Mouse (Mus musculus) small intestine, adult 2 months (tissue): ENCODE results near the gene Fam83f. TPM values are rescaled to one million over a fixed set of nuclear protein-coding genes. Genes with fewer than 3 reads are reported as not detected.
"Not testable (repeated sequence)": the region's sequence is repeated elsewhere in the genome, so short reads cannot be mapped to it uniquely, and the experiment has no call there.

Source experiments
- H3K27ac ChIP-seq: fragments of 200-500 bp; 2 replicates; pipeline ENCODE4 v1.5.1; 2012; ENCODE audit warnings: low read depth, low read length, control low read depth, inconsistent platforms; ENCODE audit not compliant: insufficient read depth
- H3K27me3 ChIP-seq: fragments of 200-500 bp; 2 replicates; pipeline ENCODE4 v1.6.1; 2012; ENCODE audit warnings: mild to moderate bottlenecking, moderate library complexity, low read length, inconsistent platforms; ENCODE audit not compliant: control insufficient read depth, insufficient read depth
- H3K36me3 ChIP-seq: fragments of 200-500 bp; 2 replicates; pipeline ENCODE4 v1.6.1; 2012; ENCODE audit warnings: mild to moderate bottlenecking, low read length, control low read depth, inconsistent platforms; ENCODE audit not compliant: control insufficient read depth, insufficient read depth
- H3K4me1 ChIP-seq: fragments of 200-500 bp; 2 replicates; pipeline ENCODE4 v1.6.1; 2012; ENCODE audit warnings: low read length, inconsistent platforms, mixed read lengths; ENCODE audit not compliant: control insufficient read depth, insufficient read depth, insufficient read length
- H3K4me3 ChIP-seq: fragments of 200-500 bp; 2 replicates; pipeline ENCODE4 v1.5.1; 2012; ENCODE audit warnings: low read depth, mild to moderate bottlenecking, control low read depth, inconsistent platforms, low read length, moderate library complexity
- CTCF ChIP-seq: fragments of 200-500 bp; IDR thresholded peaks from 2 replicates; pipeline ENCODE4 v1.5.1; 2012; ENCODE audit warnings: low read depth, mild to moderate bottlenecking, control low read depth, inconsistent platforms, low read length, moderate library complexity, mixed read lengths; ENCODE audit not compliant: insufficient replicate concordance, insufficient read length; ENCODE audit errors: extremely low read depth
- POLR2A ChIP-seq: fragments of 200-500 bp; IDR thresholded peaks from 2 replicates; pipeline ENCODE4 v1.6.1; 2012; ENCODE audit warnings: low read depth, mild to moderate bottlenecking, control low read depth, inconsistent platforms, low read length, moderate library complexity
- WGBS: fragments of 180-500 bp; shearing (Covaris S2); methylation state at CpG from one replicate; pipeline ENCODE4 v1.1.7; 2018; 5-methylcytosine and 5-hydroxymethylcytosine counted together
- polyA plus RNA-seq: library from polyadenylated mRNA; depleted of rRNA; stranded (reverse); fragments of >200 nt; gene quantifications from 2 replicates; pipeline ENCODE4 v1.2.3, GENCODE M21; 2012

Fam83f gene
- polyA plus RNA-seq, 1 experiment, result 21.5 TPM

DNA sequence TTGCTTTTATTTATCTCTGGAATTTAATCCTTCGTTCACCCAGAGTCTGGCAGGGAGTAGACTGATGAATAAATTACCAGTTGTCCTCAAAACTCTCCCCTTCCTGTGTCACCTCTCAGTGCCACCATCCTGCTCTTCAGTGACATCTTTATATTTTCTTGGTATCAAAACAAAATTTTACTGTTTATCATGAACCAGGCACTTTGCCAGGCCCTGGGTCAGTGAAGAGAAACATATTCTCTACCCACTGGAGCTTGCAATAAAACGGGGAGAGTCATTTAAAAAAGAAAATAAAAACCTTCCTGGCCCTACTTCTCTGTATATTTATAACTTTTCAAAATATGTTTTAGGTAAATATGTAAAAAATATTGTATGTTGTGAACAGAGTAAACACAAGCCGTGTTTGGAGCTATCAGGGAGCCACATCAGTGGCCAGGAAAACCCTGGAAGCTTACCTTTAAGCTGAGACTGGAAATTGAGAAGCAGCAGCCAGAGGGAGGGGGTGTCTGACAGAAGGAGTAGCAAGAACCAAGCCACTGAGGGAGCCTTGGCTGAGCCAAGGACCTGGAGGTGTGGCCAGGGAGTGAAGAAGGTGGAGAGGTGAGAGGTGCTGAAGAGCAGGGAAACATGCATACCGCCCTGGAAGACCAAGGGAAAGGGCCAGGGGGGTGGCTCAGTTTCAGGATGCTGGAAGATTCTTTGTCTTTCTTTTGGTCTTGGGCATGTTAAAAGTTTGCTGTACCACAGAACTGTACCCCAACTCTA, 60.8 kb downstream of the Fam83f start:
- Histone ChIP-seq H3K27ac (no peak overlapping the region), H3K4me1 (peaks cover 4% of the 10 kb centered on the region; the same call in 1 of the 2 replicates), H3K27me3 (no peaks in the 10 kb centered on the region), H3K36me3 (no peaks in the 10 kb centered on the region), H3K4me3 (no peak overlapping the region)
- TF ChIP-seq POLR2A, result no peak
- no peak for TF ChIP-seq CTCF
- WGBS, result 53% methylated on average over 4 of the region's 4 CpGs

DNA sequence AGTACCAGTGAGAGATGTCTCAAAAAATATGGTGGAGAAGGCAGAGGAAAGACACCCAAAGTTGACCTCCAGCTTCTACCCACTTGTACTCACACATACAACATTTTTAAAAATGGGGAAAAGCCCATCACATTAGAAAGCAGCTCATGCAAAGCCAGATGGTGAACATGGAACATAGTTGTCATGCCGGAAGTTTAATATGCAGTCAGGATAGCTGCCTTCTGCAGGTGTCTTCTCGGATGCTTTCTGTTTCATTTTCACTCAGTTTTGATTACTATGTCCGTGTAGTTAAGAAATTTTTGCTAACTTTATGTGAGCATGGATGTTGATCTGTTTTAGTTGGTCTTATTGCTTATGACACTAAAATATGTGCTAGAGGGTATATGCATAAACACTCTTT, 63.7 kb downstream of the Fam83f start:
- no peak for TF ChIP-seq POLR2A
- TF ChIP-seq CTCF, result no peak
- H3K4me1 ChIP-seq, result peaks cover 4% of the 10 kb centered on the region; the same call in 1 of the 2 replicates
- no peaks in the 10 kb centered on the region for H3K27me3 ChIP-seq
- H3K4me3 ChIP-seq, result no peak overlapping the region
- WGBS, result 22% methylated on average over 3 of the region's 3 CpGs
- peak overlapping the region; percentile 40 for H3K27ac ChIP-seq
- H3K36me3 ChIP-seq, result no peaks in the 10 kb centered on the region

DNA sequence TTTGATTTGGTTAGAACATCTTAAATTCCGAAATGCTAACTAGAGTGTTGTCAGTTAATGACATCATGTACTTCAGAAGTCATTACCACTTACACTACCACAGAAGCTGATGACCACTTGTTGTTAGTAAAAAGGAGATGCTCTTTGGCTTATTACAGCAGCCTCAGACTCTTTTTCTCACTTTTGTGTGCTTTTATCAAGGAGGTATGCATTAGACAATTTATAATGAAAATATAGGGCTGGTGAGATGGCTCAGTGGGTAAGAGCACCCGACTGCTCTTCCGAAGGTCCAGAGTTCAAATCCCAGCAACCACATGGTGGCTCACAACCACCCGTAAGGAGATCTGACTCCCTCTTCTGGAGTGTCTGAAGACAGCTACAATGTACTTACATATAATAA, 64.1 kb downstream of the Fam83f start:
- H3K4me3 ChIP-seq, H3K36me3 ChIP-seq, H3K4me1 ChIP-seq, H3K27me3 ChIP-seq, H3K27ac ChIP-seq: not testable (repeated sequence)
- 69% methylated on average over 4 of the region's 4 CpGs for WGBS

DNA sequence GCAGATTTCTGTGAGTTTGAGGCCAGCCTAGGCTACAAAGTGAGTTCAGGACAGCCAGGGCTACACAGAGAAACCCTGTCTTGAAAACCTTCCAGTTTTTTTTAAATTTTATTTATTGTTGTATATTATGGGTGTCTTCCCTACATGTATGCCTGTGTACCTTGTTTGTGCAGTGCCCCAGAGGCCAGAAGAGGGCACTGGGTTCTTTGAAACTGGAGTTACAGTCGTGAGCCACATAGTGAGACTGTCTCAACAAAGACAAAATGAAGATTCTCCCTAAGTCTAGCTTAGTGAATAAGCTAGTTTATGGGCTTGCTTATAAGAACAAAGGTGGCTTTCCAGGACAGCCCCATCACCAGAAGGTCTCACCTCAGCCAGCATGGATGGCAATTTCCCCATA, 64.9 kb downstream of the Fam83f start:
- H3K27ac ChIP-seq, result no peak overlapping the region
- no peaks in the 10 kb centered on the region for H3K36me3 ChIP-seq
- H3K4me3 ChIP-seq, result no peak overlapping the region
- no peak for TF ChIP-seq POLR2A
- TF ChIP-seq CTCF, result no peak
- no peaks in the 10 kb centered on the region for H3K27me3 ChIP-seq
- peaks cover 4% of the 10 kb centered on the region; the same call in 1 of the 2 replicates for H3K4me1 ChIP-seq
- WGBS, result 61% methylated on average over 1 of the region's 1 CpGs

DNA sequence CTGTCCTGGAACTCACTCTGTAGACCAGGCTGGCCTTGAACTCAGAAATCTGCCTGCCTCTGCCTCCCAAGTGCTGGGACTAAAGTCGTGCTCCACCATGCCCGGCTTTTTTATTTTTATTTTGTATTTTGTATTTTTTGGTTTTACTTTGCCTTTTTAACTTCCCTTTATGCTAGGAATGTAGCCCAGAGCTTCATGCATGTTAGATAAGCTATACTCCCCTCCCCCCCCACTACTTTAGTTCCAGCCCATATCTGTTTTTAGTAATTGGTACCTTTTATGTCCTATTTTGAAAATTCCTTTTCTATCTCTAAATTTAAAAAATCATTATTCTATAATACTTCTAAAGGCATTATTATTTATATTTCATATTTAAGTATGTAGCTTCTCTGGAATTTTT, 66.6 kb downstream of the Fam83f start:
- Histone ChIP-seq H3K4me1 (peaks cover 15% of the 10 kb centered on the region; the same call in 1 of the 2 replicates), H3K27ac (no peak overlapping the region), H3K27me3 (no peaks in the 10 kb centered on the region), H3K4me3 (no peak overlapping the region), H3K36me3 (no peaks in the 10 kb centered on the region)
- WGBS, result 89% methylated on average over 2 of the region's 2 CpGs
- TF ChIP-seq POLR2A, result no peak
- no peak for TF ChIP-seq CTCF

DNA sequence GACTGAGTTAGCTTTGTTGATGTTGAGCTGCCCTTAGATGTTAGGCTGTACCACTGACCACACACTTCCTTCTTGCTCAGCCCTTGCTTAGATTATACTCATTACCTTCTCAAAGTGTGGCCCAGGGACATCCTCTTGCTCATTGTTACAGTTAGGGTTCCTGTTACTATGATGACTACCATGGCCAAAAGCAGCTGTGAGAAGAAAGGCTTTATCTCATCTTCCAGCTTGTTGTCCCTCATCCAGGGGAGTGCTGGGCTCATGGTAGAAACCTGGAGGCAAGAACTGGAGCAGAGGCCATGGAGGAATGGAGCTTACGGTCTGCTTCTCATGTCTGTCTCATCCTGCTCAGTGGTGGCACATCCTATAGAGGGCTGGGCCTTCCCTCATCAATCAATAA, 68.3 kb downstream of the Fam83f start:
- no peaks in the 10 kb centered on the region for H3K27me3 ChIP-seq
- TF ChIP-seq POLR2A, result no peak
- no peak for TF ChIP-seq CTCF
- H3K27ac ChIP-seq, result peak overlapping the region; percentile 13; the same call in 1 of the 2 replicates
- peaks cover 15% of the 10 kb centered on the region; the same call in 1 of the 2 replicates for H3K4me1 ChIP-seq
- no peaks in the 10 kb centered on the region for H3K36me3 ChIP-seq
- 94% methylated on average over 1 of the region's 1 CpGs for WGBS
- H3K4me3 ChIP-seq, result no peak overlapping the region

DNA sequence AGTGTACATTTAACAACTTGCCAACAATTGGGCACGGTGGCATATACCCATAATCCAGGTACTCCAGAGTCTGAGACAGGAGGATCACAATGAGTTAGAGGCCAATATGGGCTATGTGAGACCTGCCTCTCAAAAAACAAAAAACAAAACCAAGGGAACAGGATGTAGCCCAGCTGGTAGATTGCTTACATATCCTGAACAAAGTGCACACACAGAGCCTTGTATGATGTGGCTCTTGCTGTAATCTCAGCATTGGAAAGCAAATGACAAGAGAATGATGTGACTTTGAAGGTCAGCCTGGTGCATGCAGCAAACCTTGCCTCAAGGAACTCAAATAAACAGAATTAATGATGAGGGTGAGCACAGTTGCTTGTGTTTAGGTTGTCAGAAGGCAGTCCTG, 70.2 kb downstream of the Fam83f start:
- Histone ChIP-seq H3K4me3 (no peak overlapping the region), H3K36me3 (no peaks in the 10 kb centered on the region), H3K4me1 (peaks cover 12% of the 10 kb centered on the region; the same call in 1 of the 2 replicates), H3K27ac (no peak overlapping the region; the same call in 1 of the 2 replicates), H3K27me3 (no peaks in the 10 kb centered on the region)
- 27% methylated on average over 1 of the region's 1 CpGs for WGBS
- TF ChIP-seq CTCF (no peak), POLR2A (no peak)

DNA sequence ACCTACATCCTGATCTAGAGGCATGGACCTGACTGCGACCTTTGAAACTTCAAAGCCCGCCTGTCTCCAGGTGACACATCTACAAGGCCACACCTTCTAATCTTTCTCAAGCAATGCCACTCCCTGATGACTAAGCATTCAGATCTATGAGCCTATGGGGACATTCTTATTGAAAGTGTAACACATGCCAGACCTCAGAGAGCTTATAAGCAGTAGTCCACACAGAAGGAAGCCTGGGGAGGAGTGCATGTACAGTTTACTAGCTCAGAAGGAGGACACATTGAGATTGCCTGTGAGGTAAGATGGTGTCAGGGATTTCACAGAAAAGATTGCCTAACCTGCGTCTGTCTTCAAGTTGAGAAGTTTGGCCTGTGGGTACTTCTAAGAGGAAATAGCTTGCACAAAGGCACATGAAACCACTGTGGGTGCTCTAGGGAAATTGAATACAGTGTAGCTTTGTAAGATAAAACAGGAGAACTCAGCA, 71.4 kb downstream of the Fam83f start:
- WGBS, result 45% methylated on average over 3 of the region's 3 CpGs
- Histone ChIP-seq H3K36me3 (no peaks in the 10 kb centered on the region), H3K4me3 (no peak overlapping the region), H3K4me1 (peaks cover 12% of the 10 kb centered on the region; the same call in 1 of the 2 replicates), H3K27ac (peak overlapping the region; percentile 72), H3K27me3 (no peaks in the 10 kb centered on the region)
- TF ChIP-seq POLR2A, result no peak
- no peak for TF ChIP-seq CTCF
